8 mouse cellular contexts compared by ENCODE assay signal in genomic region chr3:37302685-37303084, GRCm38 (mm10). TPM values are rescaled to one million over a fixed set of nuclear protein-coding genes. Genes with fewer than 3 reads are reported as not detected.
A peak's percentile ranks its signal among the peaks of the same experiment; 100 is the strongest.
DNase-seq lines count a peak whose midpoint lies in the region; ATAC-seq lines count a peak whose summit lies in the region.

No protein-coding gene starts in this region.

- H3K9me3 ChIP-seq in hindbrain, embryonic 11.5 days (ENCODE audit: control insufficient read depth, low read length), result no peaks in the 10 kb centered on the region
- H3K9me3 ChIP-seq in hindbrain, embryonic 16.5 days (ENCODE audit: control insufficient read depth, low read length), result no peaks in the 10 kb centered on the region

- ATAC-seq in hindbrain, embryonic 11.5 days (ENCODE audit: low FRiP score), result no peak
- ATAC-seq in hindbrain, embryonic 16.5 days, result no peak
- ATAC-seq in megakaryocyte progenitor cell, adult 5-6 weeks (replicated peaks; ENCODE audit: poor library complexity), result peak; percentile 94

- H3K4me2 ChIP-seq in hindbrain, embryonic 11.5 days (replicated peaks; ENCODE audit: low read depth, low read length), result no peak overlapping the region
- no peak overlapping the region for H3K4me2 ChIP-seq in hindbrain, embryonic 16.5 days (ENCODE audit: low read length)

- DNase-seq in hindbrain, embryonic 11.5 days (ENCODE audit: low spot score), result peak; percentile 68
- peak; percentile 69 to 72 for DNase-seq in B cell, adult 2 months
- DNase-seq in NIH3T3 (ENCODE audit: low read depth), result peak; percentile 78
- peak; percentile 79 for DNase-seq in embryo, embryonic 10.5 days (ENCODE audit: low spot score)
- DNase-seq in kidney, postnatal 25 days, result peak; percentile 35 to 66
- DNase-seq in yolk sac, embryonic 10.5 days (ENCODE audit: low spot score), result peak; percentile 15

- H3K27ac ChIP-seq in hindbrain, embryonic 11.5 days (ENCODE audit: low read depth, low read length), result no peak overlapping the region
- no peak overlapping the region for H3K27ac ChIP-seq in hindbrain, embryonic 16.5 days (ENCODE audit: low read depth, low read length)

- H3K4me3 ChIP-seq in hindbrain, embryonic 11.5 days (ENCODE audit: low read depth, low read length), result no peak overlapping the region
- H3K4me3 ChIP-seq in hindbrain, embryonic 16.5 days (ENCODE audit: low read length), result no peak overlapping the region

- H3K36me3 ChIP-seq in hindbrain, embryonic 11.5 days (ENCODE audit: control insufficient read depth, insufficient read depth, low read length), result no peaks in the 10 kb centered on the region
- H3K36me3 ChIP-seq in hindbrain, embryonic 16.5 days (ENCODE audit: control insufficient read depth, insufficient read depth, low read length), result no peaks in the 10 kb centered on the region

- H3K4me1 ChIP-seq in hindbrain, embryonic 11.5 days (replicated peaks; ENCODE audit: control insufficient read depth, insufficient read depth, low read length), result no peaks in the 10 kb centered on the region
- H3K4me1 ChIP-seq in hindbrain, embryonic 16.5 days (ENCODE audit: control insufficient read depth, insufficient read depth, low read depth, low read length), result no peaks in the 10 kb centered on the region

- H3K9ac ChIP-seq in hindbrain, embryonic 11.5 days (ENCODE audit: low read depth, low read length), result no peak overlapping the region
- no peak overlapping the region for H3K9ac ChIP-seq in hindbrain, embryonic 16.5 days (ENCODE audit: low read depth, low read length)

- no peaks in the 10 kb centered on the region for H3K27me3 ChIP-seq in hindbrain, embryonic 11.5 days (ENCODE audit: control insufficient read depth, insufficient read depth, low read length)
- H3K27me3 ChIP-seq in hindbrain, embryonic 16.5 days (replicated peaks; ENCODE audit: control insufficient read depth, insufficient read depth, low read length), result no peaks in the 10 kb centered on the region

- WGBS in hindbrain, embryonic 11.5 days, result 42% methylated on average over 12 of the region's 12 CpGs
- WGBS in hindbrain, embryonic 16.5 days, result 44% methylated on average over 12 of the region's 12 CpGs

RNA-seq across cellular contexts. Expression of gene Bbs12, which starts 9.7 kb away (rescaled TPM):
- polyA plus RNA-seq in hindbrain, embryonic 11.5 days (2014; fragmentation: Nextera tagmentation; extraction: Ambion mirVana), result 6.0 and 7.3 TPM in 2 replicates
- polyA plus RNA-seq in hindbrain, embryonic 16.5 days (2015; fragmentation: Nextera tagmentation; extraction: Ambion mirVana), result 5.1 and 5.2 TPM in 2 replicates
- 3.4 and 6.0 TPM in 2 replicates for total RNA-seq in megakaryocyte progenitor cell, adult 5-6 weeks (2015)
- 6.6 TPM in 2 replicates for total RNA-seq in megakaryocyte progenitor cell, adult 5-6 weeks (2017)

RNA-seq across cellular contexts. Expression of gene Cetn4, which starts 9.8 kb away (rescaled TPM):
- 1.4 and 1.8 TPM in 2 replicates for polyA plus RNA-seq in hindbrain, embryonic 11.5 days (2014; fragmentation: Nextera tagmentation; extraction: Ambion mirVana)
- polyA plus RNA-seq in hindbrain, embryonic 16.5 days (2015; fragmentation: Nextera tagmentation; extraction: Ambion mirVana), result 2.5 and 3.3 TPM in 2 replicates
- 3.8 and 5.2 TPM in 2 replicates for total RNA-seq in megakaryocyte progenitor cell, adult 5-6 weeks (2015)
- total RNA-seq in megakaryocyte progenitor cell, adult 5-6 weeks (2017), result 0.62 and 4.2 TPM in 2 replicates

RNA-seq across cellular contexts. Expression of gene Fgf2, which starts 45.5 kb away (rescaled TPM):
- 0.49 and 1.1 TPM in 2 replicates for polyA plus RNA-seq in hindbrain, embryonic 11.5 days (2014; fragmentation: Nextera tagmentation; extraction: Ambion mirVana)
- 0.55 and 0.60 TPM in 2 replicates for polyA plus RNA-seq in hindbrain, embryonic 16.5 days (2015; fragmentation: Nextera tagmentation; extraction: Ambion mirVana)
- total RNA-seq in megakaryocyte progenitor cell, adult 5-6 weeks (2015), result not detected in 2 replicates
- total RNA-seq in megakaryocyte progenitor cell, adult 5-6 weeks (2017), result 0.10 and 0.21 TPM in 2 replicates

Comparison
In these comparisons a context has a peak if more than half of its experiments do, and no peak if none do; other contexts are left out.
1. DNase-seq: peak in every context shown above with its lines; median percentile 79 in embryo, embryonic 10.5 days; 78 in NIH3T3; 70 in B cell, adult 2 months; 68 in hindbrain, embryonic 11.5 days; 50 in kidney, postnatal 25 days; 15 in yolk sac, embryonic 10.5 days.